Mouse (Mus musculus): Measurements from ENCODE around the gene Fxyd7.
A peak's percentile ranks its signal among the peaks of the same experiment; 100 is the strongest.

Gene Fxyd7

DNA sequence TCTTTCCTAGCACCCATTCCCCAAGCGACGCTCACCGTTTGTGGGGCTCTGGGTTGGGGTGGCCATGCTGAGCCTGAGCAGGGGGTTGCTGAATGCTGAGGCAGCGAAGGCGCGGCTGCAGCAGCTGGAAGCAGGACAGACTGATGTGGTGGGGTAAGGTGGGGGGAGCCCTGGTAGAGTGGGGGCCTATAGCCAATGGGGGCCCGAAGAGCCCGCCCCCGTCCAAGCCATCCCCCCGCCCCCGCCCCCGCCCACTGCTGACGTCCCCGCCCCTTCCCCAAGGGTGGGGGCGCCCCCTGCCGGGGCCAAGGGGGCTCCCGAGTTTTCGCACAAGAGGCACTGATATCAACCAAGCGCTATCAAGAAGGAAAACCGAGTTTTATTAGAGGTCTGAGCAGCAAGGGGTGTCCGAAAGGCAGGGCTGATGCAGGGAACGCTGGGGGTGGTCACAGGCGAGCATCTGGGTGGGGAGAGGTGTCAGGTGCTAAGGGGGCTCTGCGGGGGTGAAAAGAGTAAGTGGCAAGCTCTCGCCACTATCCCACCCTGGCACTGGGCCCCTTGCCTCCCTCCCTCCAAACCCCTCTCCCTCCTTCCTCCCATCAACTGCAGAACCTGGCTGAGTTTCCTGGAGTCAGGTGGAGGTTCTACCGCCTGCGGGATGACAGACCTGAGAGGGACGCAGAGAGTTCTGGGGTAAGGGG is at the start of gene Fxyd7:
Gene Fxyd7, minus strand, starts transcription at position 147 of the 701 bp plus-strand sequence.
- DNase-seq (ENCODE audit: low read depth) = no peak

DNA sequence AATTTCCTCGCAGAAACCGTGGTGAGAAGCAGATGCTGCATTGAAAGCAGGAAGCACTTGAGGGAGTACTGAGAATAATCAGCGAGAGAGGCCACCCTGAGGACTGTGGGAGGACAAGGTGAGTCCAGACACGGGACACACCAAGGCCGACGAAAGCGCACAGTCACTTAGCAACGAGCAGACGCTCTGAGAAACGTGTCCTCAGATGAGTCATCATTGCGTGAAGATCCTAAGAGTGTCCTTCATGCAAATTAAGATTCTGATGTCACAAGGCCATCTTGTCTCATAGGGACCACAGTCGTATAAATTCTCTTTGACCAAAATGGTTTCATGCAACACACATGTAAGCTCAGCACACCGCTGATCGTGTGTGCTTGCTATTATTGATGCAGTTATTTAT is 49.5 kb upstream of the Fxyd7 start:
- DNase-seq (ENCODE audit: low read depth) = no peak

DNA sequence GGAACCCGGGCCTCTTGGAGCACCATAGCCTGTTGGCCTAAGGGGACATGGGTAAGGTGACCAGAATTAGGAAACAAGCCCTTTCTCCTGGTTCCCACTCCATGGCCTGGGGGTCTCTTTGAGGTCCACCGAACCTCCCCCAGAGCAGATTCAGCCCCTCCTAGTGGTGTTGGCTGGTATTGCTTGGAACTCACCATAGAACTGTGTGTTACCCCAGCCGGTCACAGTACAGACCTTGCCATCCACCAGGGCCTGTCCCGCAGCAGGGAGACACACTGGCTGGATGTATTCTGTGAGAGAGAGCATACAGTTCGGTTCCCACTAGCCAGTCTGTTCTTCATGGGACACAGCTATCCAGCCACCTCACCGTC is 48.3 kb upstream of the Fxyd7 start:
- no peak for DNase-seq (ENCODE audit: low read depth)

DNA sequence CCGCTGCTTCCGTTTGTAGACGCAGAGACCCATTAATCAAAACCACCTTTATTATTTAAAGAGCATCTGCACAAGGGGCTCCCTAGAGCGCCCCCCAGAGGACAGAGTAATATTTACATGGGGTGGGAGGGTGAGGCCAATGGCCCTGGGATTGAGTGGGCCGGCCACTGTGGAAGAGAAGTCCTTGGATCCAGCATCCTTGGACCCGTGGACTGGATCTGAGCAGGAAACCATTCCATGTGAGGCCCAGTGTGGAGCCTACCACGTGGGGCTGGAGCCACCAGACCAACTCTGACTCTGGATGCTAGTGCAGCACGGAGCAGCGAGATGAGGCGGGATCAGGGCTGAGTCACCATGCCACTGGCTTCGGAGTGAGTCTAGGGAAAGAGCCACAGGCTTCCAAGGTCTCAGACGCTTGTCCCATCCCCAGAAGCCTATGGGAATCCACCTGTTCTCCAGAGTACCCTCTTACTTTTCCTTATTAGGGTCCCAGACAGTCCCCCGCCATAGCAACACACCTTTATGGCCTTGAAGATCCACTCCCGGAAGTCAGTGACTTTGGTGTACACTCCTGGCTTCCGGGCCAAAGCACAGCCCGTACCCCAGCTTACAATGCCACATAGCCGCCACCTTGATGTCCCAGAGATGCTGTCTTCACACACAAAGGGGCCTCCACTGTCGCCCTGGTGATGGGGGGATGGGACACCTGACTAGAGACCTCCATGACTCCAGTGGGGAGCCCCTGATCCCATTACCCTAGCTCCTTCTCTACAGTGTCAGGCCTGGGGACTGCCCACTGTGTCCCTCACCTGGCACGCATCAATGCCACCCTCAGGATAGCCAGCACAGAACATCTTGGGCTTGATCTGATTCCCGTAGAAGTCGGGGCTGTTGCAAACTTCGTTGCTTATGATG is 47.7 kb upstream of the Fxyd7 start:
- DNase-seq (ENCODE audit: low read depth) = no peak

DNA sequence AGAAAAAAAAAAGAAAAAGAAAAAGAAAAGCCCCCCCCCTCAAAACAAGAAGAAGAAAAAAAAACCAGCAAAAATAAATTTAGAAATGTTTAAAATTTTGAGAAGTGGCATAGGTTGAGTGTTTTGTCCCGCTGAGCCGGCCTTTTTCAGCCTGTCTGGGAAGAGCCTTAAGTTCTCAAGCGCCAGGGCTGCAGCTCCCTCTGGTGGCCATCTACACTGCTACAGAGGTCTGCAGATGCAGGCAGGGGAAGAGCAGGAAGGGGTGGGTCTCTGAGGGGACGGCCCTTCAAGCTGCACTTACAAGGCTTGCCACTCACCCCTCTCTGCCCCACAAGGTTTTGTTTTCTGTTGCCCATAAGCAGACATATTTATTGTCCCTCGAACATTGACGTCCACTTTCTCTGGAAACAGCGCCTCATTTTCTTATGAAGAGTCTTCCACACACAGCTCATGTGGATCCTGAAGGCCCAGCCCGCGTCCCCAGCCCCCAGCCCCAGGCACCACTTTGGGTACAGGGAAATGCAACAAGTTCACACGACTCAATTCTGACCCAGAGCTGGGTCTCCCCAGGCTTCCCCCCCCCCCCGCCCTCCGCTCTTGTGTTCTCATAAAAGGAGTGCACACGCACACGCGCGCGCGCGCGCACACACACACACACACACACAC is 46.4 kb upstream of the Fxyd7 start:
- DNase-seq (ENCODE audit: low read depth) = peak; percentile 86

DNA sequence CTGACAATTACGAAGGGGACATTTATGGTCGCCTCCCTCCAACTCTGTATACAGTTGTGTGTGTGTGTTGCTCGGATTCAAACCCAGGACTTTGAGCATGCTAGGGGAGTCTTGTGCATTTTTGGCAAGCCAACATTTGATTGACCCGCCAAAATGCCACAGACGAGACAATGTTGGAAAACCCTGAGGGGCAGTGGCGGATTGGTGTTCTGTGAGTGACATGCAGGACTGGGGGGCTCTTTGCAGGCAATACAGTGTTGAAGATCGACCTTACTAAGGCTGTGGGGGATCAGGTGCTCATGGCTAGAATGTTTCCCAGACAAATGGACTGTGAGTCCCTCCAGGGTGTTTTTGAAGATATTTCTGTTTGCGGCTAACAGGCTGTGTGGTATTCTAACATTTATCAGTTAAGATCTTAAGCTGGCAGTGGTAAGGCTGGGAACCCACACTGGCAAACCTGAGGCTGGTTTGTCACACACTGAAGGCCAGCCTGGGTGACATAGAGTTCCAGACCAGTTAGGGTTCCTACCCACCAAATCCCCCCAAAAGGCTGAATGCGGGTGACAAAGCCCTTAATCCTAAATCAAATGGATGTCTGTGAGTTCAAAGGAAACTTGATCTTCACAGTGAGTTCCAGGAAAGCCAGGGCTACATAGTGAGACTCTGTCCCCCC is 45.8 kb upstream of the Fxyd7 start:
- no peak for DNase-seq (ENCODE audit: low read depth)

DNA sequence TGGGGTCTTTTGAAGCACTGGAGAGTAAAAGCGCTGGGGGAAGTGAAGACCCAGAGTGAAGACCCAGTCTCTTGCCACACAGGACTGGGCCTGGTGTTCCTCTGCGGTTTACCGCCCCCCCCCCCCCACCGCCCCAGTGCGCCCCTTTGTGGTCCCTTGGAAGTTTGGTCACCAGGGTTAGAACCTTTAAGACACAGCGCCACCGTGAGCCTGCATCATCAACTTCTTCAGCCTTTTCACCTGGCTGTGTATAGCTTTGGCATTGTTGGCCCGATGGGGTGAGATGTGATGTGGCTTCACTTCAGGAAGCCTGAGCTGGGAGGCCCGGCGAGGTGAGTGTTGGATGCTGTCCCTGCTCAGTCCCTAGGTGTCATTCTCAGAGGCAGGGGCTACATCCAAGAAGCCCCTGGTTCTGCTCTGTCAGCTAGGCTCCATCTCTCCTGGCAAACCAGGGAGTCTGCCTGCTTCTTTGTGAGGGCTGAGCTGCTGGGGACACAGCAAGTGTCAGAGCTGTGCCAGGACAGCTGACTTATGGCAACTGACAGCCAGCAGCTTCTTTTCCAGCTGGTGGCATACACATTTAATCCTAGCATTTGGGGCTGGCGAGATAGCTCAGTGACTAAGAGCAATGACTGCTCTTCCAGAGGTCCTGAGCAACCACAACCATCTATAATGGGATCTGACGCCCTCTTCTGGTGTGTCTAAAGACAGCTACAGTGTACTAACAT is 43.7 kb upstream of the Fxyd7 start:
- no peak for DNase-seq (ENCODE audit: low read depth)

DNA sequence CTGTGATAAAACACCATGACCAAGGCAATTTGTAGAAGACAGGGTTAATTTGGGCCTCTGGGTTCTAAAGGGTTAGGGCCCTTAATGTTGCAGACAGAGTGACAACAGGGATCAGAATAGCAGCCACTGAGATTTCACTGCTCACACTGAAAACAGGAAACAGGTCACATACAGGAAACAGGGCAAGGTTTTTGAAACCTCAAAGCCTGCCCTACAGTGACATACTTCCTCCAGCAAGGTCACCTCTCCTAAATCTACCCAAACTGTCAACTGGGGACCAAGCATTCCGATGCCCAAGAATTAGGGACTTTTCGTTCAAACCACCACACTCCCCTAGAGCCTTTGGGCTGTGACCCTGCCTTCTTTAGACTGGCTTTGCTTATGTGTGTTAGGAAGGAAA is 38.5 kb upstream of the Fxyd7 start:
- no peak for DNase-seq (ENCODE audit: low read depth)

DNA sequence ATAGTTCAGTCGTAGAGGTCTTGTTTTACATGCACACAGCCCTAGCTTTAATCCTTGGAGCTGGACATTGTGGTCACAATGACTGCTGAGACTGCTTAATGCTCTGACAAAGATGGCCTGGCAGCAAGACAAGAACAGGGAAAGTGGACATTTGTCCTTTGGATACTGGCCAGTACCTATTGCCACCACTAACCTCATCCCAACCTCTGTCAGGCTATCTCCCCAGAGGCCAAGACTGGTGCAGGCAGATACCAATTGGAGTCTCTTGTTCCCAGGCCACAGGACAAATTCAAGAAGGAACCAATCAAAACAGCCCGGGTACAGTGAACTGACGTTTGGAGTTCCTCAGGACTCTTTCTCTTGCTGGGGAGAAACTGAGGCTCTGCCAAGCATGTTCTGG is 36.9 kb upstream of the Fxyd7 start:
- no peak for DNase-seq (ENCODE audit: low read depth)

DNA sequence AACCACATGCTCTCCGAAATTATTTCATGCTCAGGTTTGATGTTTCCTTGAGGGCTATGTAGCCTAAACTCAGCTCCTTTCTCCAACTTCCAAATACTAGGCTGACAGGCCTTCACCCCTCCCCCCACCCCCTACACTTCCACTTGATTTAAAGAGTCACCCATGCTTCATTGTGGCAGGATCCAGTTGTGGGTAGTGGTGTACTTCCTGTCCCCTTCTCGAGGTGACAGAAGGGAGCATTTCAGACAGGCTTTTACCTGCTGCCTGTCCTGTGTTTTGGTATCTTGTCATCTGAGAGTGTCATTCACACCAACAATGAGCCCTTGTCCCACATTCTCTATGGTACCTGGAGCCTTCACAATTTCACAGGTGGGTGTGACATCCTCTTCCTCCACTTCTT is 36.0 kb upstream of the Fxyd7 start:
- no peak for DNase-seq (ENCODE audit: low read depth)

DNA sequence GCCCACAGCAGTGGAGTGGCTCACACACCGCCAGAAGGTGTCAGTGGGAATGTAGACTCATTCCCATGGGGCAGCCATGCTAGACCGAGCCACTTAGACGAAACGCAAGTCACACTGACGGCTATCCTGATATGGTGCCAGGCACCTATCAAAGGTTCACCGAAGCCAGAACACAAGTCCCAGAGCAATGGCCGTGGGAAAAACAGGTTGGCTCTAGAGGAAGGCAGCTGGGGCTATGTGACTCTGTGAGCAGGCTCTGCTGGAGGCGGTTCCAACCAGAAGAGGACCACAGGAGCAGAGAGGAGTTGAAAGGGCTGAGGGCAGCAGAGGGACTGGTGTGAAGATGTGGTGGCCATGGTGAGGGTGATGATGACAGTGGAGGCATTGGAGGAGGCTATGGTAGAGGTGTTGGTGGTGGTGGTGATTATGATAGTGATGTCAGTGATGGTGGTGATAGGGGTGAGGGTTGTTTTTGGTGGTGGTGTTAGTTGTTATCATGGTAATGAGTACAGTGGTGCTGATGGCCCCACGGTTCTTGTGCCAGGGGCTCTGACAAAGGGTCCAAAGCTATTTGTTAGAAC is 35.0 kb upstream of the Fxyd7 start:
- no peak for DNase-seq (ENCODE audit: low read depth)

DNA sequence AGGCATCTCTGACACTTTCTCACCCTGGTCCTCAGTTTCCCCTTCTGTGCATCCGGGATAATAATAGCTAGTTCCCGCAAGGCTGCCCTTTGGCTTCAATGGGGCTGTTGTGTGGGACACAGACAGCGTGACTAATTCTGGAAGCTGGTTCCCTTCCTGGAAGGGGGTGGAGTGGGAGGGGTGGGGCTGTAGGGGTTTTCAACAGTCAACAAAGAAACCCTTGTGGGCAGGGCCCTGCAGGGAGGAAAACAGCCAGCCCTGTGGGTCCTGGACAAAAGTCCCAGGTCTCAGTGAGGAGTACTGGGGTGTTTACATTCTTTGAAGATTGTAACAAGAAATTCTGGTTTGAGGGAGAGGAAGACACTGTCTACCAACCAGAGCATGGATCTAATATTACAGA is 33.9 kb upstream of the Fxyd7 start:
- DNase-seq (ENCODE audit: low read depth) = peak; percentile 94

DNA sequence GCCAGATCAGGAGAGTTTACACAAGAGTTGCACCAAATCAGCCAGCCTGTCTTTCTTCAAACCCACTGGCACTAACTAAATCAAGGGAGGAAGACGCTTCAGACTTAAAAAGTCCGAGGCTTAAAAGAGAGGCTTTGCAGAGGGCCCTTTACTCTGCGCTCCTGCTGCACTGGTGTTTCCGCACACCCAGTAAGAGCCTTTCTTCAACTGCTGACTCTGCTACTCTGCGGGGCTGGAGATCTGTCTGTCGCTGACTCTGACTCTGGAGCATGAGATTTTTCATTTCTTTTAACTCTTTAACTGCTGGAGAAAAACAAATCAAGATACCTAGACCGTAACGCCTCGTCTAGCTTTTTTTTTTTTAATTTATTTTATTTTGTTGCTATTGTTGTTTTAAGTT is 32.9 kb upstream of the Fxyd7 start:
- no peak for DNase-seq (ENCODE audit: low read depth)

DNA sequence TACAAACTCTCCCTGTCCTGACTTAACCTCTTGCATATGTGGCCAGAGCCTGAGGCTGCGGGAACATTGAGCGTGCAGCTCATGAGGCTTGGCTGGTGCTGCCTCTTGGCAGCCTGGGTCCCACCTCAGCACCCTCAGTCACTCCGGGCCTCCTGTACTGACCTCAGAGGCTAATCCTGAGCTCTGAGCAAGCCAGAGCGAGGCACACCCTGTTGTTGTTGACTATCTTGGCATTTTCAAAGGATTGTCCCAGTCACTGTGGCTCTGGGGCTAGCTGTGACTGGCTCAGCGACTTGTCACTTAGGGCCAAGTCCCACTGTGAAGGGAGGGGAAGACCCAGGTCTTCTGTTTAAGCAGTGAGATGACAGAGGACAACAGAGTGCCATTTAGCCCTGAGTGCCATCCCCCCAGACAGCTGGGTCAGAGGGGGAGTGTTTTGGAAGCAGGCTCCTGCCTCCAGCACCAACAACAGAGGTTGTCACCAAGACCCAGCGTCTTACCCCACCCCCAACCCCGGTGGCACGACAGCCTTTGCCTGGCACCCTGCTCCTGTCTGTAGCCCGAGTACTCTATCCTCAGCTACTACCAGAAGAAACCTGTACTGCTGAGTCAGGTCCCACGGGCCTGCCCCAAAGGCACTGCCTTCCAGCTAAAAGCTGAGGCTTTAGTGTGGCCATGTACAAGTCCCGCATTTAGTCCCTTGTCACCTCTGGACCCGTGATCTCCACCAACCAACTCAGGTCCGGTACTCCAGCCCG is 31.7 kb upstream of the Fxyd7 start:
- peak; percentile 92 for DNase-seq (ENCODE audit: low read depth)

DNA sequence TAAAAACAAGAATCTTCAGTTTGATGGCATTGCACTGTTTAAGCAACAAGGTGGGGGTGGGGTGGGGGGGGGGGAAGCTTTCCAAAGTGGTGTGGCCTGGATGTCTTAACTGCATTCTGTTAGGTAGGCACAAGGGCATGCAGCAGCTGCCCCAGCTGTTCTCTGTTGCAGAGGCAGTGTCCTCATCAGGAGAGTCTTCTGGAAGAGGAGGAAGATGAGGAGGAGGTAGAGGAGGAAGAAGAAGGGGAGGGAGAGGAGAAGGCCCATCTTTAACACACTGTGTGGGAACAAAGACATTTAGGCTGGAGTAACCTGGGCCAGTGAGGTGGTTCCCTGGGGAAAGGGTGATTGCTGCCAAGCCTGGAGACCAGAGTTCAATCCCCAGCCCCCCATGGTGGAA is 30.8 kb upstream of the Fxyd7 start:
- DNase-seq (ENCODE audit: low read depth) = no peak

DNA sequence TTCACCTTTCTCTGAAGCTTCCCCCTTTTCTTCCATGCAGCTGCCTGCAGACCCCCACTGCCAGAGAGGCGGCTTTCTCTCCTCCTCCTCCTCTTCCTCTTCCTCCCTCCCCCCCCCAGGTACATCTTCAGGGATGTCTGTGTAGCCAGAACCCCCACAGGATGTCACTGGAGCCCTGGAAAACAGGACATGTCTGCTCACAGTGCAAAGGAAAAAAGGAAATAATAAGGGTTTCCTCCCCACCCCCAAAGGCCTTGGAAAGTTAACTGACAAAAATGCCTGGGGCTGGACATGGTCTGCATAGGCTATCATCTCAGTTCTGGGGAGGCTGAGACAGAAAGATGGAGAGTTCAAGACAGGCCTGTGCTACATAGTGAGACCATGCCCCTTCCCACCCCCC is 29.8 kb upstream of the Fxyd7 start:
- no peak for DNase-seq (ENCODE audit: low read depth)

DNA sequence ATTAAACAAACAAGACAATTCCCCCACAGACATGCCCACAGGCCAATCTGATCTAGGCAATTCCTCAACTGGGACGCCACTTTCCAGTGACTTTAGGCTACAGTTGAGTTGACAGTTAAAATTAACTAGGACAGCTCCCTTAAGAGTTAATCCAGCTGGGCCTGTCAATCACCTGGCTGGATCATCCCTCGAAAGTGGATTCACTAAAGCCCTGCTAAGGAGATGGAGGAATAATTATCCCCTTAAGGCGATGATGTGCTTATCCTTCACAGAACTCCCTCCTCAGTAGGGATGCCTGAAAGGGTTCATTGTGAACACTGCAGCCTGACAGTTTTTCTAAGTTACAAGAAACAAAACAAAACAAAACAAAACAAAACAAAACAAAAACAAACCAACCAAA is 29.3 kb upstream of the Fxyd7 start:
- DNase-seq (ENCODE audit: low read depth) = no peak

DNA sequence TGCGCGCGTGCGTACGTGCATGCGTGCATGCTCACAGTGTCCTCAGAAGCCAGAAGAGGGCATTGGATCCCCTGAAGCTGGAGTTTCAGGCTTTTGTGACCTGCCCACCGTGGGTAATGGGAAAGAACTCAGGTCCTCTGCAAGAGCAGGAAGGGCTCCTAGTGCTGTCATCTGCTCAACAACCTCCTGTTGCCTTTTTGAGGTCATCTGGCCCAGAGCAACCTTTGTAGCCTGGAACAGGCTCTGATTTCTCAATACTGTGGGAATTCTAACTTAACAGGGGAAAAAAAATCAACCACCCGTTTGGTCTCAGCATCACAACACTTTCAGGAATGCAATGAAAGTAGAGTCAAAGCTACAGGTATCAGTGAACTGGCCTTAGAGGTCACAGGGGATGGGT is 28.4 kb upstream of the Fxyd7 start:
- DNase-seq (ENCODE audit: low read depth) = no peak

DNA sequence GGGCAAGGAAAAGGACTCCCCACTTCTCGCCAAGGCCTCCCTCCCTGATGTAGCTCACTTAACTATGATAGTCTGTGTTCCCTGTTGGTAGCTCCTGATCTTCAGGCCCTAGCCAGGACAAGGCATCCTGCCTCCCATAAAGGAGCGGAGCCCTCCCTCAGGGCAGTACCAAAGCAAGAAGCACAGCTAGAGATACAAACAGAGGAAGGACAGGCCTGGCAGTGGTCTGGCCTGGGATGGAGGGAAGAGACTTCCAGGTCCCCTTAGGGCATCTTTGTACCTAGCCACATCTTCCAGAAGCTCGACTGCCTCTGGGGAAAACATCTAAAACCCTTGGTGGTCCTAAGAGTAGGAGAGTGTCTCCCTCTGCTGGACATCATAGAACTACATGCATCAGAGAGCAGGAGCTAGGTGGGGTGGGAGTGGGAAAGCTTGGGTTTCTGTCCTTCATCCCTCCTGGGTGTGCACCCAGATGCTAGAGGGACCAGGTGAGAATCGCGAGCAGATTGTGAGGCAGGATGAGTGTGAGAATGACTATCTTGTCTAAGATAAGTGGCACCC is 26.7 kb upstream of the Fxyd7 start:
- no peak for DNase-seq (ENCODE audit: low read depth)

DNA sequence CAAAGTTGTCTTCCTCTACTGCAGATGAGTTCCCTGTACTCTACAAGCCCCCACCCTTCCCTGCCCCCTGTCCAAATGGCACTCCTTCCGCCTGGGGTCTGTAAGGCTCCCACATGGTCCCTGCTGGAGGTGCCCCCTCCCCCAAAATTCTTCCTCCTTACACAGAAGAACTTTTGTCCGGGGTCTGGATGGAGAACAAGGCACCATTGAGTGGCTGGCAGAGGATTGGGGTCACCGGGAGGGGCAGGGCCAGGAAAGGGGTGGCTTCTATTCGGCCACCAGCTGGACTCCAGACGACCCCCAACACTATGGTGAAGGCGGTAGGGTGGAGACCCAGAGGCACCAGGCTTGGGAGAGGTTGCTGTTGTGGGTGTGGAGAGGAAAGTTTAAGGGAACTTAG is 26.2 kb upstream of the Fxyd7 start:
- no peak for DNase-seq (ENCODE audit: low read depth)

Data from fibroblast of lung, adult 2 months (primary cell).